Mouse (Mus musculus) large intestine, adult 2 months (tissue): ENCODE measurements around the gene Oaf. TPM values are rescaled to one million over a fixed set of nuclear protein-coding genes. Genes with fewer than 3 reads are reported as not detected.

Experiments
- DNase-seq: peaks from one replicate; pipeline ENCODE4 v3.0.0-alpha.2; 2012; ENCODE audit warnings: low read depth, low spot score
- WGBS: fragments of 180-500 bp; shearing (Covaris S2); methylation state at CpG from one replicate; pipeline ENCODE4 v1.1.7; 2018; 5-methylcytosine and 5-hydroxymethylcytosine counted together
- polyA plus RNA-seq: library from polyadenylated mRNA; depleted of rRNA; stranded (reverse); fragments of >200 nt; gene quantifications from 2 replicates; pipeline ENCODE4 v1.2.3, GENCODE M21; 2012

Oaf gene
- polyA plus RNA-seq, 1 experiment: 42.6 TPM

DNA sequence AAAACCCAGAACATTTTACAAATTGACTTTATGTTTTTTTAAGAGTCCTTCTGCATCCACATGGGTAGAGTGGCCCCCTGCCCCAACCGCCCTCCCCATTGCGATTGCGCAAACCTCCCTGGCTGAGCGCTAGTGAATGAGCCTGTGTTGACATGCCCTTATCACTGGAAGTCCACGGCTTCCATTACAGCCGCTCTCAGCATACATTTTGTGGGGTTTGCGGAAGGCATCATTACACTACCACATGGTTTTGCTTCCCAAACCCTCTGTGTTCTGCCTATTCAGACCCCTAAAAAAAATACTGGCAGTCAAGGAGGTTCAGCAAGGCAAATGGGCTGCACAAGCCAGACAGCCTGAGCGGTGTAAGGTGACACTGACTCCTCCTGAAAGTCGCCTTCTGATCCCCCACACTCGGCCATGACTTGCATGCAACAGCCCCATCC, 7.0 kb upstream of the Oaf start:
- WGBS: 40% methylated on average over 10 of the region's 10 CpGs
- no peak for DNase-seq

DNA sequence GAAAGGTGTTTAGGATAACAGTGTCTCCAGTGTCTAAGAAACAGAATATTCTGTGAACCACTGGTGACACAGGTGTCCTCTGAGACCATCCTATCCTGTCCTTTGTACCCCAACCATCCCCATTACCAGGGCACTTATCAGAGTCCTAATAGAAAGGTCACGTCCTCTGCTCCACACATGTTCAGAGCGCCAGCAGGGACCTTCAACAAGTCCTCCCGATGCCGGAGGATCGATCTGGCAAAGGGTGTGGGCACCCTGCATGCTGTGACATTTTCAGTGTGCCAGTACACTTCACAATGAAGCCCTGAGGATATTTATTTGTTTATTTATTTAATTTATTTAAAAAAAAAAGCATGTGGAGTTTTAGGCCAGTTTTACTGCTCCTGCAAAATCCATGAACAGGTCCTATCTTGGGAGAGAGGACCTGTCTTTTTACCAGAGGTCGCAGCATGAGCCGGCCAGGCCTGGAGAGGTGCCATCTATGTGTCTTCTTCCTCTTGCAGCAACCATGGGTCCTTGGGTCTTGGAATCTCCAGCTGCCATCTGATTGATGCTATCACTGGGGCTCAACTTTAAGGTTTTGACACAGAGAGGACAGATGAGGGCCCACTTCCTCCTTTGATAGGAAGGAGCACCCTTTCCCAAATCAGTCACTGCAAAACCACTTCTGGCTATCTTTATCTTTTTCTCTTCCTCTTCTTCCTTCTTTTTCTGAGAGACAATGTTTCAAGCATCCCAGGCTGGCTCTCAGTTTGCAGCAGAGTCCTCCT, 6.3 kb upstream of the Oaf start:
- DNase-seq: no peak
- 90% methylated on average over 7 of the region's 7 CpGs for WGBS

DNA sequence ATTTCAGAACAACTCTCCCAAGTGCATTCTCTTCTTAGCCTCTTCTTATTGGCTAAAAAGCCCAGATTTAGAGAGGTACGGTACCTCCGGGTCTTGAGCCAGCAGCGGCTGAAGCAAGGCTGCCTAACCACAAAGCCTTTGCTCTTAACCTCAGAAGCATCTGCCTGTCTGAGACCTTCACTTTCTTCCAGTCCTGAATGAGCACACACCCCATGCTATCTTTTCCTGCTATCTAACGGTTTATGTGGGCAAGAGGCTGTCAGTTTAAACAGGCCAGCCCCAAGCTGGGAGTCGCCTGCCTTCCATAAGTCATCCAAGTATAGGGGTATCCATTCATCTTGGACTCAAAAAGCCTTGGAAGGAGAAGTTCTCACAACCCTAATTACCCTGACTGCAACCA, 2.7 kb upstream of the Oaf start:
- no peak for DNase-seq
- 67% methylated on average over 5 of the region's 5 CpGs for WGBS

DNA sequence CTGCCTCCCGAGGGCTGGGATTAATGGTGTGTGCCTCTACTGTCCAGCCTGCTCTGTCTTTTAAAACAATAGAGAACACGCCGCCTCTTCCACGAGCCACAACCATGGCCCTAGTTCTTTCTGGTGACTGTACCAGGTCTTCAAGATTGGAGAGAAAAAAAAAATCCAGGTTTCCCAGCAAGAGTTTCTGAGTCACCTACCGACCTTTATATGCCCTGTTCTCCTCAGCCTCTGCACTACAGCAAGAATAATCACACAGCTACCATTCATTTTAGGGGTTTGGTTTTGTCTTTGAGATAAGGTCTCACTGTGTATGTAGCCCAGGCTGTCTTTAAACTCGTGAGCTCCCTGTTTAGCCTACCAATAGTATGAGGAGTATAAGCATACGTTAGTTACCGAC, 2.3 kb upstream of the Oaf start:
- WGBS: 87% methylated on average over 8 of the region's 8 CpGs
- DNase-seq: no peak

DNA sequence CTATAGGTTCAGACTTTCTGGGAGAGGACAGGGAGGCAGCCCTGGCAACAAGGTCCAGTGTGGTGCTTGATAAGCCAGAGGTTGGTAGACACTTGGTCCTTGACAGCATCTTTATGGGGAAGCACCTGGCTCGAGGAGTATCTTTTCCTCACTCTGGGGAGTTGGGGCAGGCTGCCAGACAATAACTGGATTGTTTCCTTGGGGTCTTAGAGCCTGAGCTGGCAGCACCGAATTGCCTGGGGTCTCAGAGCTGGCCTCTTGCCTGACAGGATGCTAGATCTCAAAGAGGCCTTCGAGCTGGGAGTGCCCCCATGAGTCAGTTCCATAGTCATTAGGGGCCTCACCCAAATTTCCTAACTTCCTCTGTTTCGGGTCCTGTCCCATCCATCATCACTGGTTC, 1.6 kb upstream of the Oaf start:
- WGBS: 60% methylated on average over 4 of the region's 4 CpGs
- DNase-seq: no peak

DNA sequence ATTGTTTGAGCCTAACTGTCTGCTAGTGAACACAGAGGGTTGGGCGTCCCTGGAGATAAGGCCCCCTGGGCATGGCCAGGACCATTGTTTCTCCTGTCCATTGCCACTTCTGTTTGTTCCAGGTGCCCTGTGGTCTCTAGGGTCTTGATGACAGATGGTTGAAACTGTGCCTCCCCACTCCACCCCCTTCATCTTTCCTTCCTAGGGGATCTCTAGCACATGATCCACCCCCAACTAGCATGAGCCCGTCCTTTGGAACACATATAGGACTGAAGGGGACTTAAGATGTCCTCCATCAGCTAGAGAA, 836 bp upstream of the Oaf start:
- no peak for DNase-seq
- WGBS: 82% methylated on average over 2 of the region's 2 CpGs

DNA sequence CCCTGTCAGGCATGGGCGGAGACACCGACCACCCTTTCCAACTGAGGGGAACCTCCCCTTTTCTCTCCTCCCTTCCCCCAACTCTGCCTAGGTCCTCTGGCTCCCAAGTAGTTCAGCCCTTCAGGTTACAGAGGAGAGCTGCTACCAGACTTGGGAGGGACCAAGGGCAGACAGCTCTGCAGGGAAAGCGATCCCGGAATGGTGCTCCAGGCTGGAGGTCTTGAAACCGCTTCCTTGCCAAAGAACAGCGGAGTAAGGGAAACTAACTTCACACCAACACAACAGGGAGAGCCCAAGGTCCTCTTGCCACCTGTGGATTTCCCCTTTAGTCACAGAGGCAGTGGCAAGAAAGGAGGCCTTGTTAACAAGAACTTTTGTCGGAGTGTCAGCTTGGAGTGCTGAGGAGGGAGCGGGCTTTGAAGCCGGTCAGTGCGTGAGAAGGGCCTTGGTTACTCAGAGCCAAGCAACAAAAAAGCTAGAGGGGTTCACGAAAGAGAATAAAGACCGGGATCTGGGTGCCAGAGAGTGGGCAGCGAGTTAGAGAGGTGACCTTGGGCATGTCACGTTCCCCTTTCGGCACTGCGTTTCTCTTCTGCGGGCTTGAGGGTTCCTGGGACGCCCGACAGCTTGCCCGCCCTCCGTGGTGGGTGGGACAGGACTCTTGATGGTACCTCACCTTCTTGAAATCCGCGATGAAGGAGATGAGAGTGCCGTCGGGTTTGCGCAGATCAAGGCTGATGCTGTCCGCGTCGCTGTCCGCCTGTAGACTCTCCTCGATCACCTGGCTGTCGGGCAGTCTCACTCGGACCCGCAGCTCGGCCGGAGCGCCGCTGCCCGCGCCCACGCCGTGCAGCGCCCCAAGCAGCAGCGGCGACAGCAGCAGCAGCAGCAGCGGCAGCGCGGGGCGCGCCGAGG, 823 bp downstream of the Oaf start:
- DNase-seq: no peak
- 3% methylated on average over 51 of the region's 51 CpGs for WGBS

DNA sequence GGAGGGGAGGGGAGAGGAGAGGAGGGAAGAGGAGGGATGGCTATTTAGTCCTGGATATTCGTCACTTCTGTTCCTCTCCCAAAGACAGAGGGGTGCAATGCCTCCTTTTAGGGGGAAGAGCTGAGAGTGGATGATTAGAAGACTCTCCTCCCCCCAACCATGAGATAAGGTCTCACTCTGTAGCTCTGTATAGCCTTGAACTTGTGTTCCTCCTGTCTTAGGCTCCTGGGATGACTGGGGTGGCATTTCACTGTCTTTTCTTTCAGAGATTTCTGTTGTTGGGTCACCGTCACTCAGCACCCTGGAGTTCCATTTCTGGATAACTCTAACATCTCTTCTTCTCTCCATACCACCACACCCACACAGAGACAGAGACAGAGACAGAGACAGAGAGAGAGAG, 1.5 kb downstream of the Oaf start:
- no peak for DNase-seq
- WGBS: 63% methylated on average over 2 of the region's 2 CpGs

DNA sequence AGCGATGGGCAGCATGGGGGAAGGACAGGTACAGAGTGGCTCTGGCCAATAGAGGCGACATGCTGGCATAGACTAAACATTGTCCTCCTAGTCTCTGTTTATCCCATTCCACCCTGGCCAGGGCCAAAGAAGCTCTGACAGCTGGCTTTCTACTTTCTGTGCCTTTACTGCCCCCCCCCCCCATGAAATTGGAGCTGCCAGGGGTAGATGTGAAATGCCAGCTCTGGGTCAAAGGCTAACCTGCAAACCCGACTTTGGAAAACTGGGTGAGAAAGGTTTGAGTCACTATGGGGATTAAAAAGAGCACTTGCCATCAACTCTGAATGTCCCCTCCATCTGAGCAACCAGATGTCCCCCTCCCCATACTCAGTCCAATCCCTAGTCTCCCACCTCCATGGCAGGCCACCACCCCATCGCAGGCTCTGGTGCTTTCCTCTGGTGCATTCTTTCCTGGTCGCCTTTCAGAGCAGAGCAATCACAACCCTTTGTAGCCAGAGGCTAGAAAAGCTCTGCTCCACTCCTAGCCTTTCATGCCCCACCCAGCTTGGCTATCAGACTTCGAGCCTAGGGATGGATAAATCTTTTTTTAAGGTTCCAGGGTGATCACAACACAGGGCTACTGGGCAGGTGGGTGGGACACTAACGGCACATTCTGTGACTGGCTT, 2.5 kb downstream of the Oaf start:
- WGBS: 36% methylated on average over 7 of the region's 7 CpGs
- DNase-seq: no peak

DNA sequence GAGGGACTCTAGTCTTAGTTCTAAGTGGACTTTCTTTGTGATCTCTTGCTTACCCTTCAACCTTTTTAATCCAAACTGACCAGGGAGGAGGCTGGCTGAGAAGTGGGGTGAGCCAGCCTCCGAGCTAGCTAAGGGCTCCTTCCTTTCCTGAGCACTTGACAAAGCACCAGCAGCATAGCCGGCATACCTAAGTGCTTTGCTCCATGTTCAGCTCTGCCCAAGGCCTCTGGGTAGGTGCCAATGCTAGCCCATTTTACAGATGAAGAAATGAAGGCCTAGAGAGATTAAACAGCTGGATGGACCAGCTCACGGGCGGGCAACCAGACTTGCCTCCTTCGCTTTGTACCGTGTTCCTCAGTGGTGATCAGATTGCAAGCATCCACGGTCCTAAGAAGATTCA, 3.1 kb downstream of the Oaf start:
- WGBS: 83% methylated on average over 7 of the region's 7 CpGs
- no peak for DNase-seq

DNA sequence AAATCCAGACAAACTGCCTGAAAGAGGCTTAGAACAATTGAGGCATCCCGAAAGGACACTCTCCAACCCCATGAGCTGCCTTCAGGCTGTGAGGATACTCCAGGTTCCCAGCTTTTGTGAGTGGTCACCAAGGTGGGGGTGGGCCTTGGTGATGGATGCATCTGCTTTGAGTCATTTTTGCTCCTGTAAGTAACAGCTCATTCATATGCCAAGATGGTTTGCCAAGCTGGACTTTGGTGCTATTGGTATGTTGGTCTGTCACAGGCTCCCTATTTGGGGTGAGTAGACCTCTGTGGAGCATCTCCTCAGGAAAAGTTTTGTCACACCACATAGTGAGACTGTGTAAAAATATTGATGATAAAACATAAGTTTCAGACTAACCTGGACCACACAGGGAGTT, 3.6 kb downstream of the Oaf start:
- no peak for DNase-seq
- 77% methylated on average over 1 of the region's 1 CpGs for WGBS

DNA sequence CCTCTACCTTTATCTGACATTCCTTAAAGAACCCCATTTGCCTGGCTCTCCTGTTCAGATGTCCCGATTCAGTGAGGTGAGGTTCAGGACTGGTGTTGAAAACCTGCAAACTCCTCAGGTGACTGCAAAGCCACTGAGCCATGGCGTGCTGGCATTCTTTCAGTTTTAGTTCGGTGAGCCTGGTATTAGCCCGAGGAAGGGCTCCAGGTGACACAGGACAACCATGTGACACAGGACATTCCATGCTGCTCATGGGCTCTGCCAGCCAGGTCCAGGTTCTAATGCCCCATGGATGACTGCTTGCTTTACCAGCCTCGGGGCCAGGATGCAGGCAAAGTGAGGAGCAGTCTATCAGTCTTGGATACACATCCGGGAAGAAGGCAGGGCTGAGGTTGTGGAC, 4.4 kb downstream of the Oaf start:
- no peak for DNase-seq

DNA sequence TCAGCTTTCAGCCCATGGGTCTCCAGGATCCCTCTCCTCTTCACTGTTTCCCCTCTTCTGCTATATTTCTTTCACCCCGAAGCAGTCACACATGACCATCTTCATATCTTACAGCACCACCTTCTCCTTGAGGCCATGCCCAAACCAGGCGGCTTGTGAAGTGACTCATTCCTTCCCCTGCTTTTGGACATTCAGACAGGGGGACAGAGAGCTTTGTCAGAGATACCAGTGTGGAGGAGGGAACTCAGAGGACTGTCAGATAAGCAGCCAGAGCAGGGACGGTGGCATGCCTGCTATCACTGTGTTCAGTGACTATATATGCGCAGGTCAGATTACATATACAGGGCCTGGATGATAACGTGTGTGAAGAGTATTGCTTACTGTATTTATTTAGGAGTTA, 5.2 kb downstream of the Oaf start:
- no peak for DNase-seq
- WGBS: 72% methylated on average over 5 of the region's 5 CpGs

More for the DNA sequence above, 4.4 kb downstream of the Oaf start:
- whole genome bisulfite sequencing: 76% methylated on average over 6 of the region's 6 CpGs

DNA sequence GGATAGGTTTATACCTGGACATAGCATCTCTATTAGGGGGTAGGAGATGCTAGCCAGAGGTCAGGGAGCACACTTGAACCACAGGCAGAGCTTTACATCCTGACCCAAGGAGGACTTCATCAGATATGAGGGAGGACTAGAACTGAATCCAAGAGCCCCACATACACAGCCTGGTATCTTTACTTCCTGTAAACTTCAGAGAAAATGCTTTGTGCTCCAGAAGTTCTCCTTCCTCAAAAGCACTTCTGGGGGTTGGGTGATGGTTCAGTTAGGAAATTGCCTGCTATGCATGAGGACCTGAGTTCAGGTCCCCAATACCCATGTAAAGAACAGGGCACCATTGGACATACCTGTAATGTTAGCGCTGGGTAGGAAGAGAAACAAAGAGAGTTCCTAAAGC, 6.2 kb downstream of the Oaf start:
- no peak for DNase-seq
- WGBS: 91% methylated on average over 1 of the region's 1 CpGs

DNA sequence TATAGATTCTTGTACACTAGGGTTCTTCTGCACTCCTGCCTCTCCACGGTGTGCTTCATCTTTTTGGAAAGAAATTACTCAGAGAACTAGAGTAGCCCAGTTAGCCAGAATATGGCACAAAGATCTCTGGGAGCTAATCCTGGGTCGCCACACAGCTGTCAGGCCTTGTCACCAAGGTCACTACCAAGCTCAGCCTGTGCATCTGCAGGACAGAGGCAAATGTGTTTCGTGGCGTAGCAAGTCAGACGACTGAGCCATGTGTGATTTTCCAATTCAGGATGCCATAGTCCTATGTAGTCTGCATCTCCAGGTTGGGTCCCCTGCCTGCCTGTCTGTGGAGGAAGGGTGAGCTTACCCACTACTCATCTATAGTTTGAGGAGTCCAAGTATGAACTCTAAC, 6.7 kb downstream of the Oaf start:
- 44% methylated on average over 5 of the region's 5 CpGs for WGBS

DNA sequence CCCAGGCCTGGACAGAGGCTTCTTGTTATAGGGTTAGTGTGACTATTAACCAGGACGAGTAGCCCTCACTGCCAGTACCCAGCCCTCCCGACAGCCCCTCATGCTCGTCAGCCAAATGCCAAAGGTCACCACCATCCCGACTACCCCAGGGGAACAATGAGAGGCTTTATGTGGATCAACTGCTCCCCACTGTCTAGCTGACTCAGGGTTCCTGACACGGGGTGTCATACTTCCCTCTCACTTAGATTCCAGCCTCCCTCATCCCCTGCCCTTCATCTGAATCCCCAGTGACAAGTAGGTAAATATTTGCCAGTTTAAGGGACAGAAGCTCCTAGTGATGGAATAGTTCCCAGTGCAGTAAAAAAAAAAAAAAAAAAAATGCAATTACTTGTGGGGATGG, 7.4 kb downstream of the Oaf start:
- WGBS: under 1% methylated on average over 5 of the region's 5 CpGs

More for the DNA sequence above, 6.7 kb downstream of the Oaf start:
- no peak for DNase-seq

DNA sequence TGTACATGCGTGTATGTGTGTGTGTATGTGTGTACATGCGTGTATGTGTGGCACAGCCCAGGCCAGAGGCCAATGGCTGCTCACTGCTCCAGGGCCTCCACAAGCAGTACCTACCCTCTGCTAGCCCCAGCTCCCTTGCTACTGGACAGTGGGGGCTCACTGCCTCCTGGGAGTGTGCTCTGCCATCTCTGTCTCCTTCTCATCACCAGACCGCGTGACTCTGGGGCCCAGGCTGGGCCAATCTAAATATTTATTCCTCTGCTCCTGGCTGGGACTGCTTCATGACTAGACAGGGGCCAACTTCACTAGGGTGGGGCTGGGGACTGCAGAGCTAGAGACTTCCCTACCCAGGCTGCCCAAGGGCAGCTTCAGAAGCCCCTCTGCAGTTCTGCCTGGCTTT, 7.9 kb downstream of the Oaf start:
- no peak for DNase-seq

More for the DNA sequence above, 7.4 kb downstream of the Oaf start:
- DNase-seq: no peak

DNA sequence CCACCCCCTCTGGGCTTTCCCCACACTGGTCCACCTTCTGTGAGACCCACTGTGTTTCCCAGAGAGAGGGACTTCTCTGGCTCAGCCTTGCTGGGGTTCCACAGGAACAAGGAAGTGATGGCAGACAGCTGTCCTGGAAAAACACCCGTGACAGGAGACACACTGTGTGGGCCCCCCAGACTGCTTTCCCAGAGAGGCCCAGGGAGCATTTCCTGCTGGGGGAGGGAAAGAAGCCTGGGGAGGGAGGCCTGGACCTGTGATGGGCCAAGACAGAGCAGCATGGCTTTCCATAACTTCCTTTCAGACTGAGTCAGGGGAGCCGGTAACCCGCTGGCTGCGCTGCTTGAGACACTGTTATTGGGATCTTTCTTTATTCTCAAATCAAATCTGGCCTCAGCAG, 8.8 kb downstream of the Oaf start:
- no peak for DNase-seq
- WGBS: 40% methylated on average over 4 of the region's 4 CpGs

More for the DNA sequence above, 7.9 kb downstream of the Oaf start:
- 32% methylated on average over 4 of the region's 4 CpGs for WGBS

DNA sequence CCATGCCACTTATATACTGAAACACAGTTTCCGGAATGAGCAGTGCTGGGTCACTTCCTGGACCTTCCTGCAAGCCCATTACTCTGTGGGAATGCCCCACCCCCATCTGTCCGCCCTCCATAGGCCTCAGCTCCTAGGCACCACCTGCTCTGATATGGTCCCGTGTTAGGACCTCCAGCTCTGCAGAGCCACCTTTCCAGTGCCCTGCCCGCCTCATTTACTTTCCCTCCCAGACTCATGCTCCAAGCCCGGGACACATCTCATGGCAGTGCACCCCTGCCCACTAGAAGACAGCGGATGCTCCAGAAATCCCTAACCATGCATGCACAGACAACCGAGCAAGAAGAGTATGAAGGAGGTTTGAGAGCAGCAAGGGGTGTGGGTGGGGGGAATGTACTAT, 9.7 kb downstream of the Oaf start:
- DNase-seq: no peak
- WGBS: 80% methylated on average over 7 of the region's 7 CpGs

DNA sequence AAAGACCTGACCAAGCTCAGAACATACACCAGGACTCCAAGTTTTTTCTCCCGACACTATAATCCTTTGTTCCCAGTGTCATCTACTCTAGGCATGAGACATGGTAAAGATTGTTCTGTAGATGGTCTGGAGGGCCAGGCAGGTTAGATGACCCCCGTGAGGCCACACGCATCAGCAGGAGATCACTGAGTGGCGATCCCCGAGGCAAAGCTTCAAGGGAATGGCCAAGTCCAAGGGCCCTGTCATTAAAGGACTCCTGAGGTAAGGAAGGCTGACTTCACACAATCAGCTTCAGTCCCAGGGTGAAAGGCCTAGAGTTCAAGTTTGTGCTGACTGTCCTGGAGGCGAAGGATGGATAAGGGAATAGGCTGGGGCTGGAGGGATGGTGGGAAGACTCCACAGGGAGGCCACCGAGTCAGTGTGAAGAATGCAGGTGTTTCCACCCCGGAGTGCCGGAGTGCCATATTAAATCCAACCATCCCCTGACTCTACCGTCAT, 10.3 kb downstream of the Oaf start:
- DNase-seq: no peak
- WGBS: 93% methylated on average over 10 of the region's 10 CpGs
